Mouse (Mus musculus) lung, postnatal 0 days (tissue): ENCODE data around the gene Vmn2r27. TPM values are rescaled to one million over a fixed set of nuclear protein-coding genes. Genes with fewer than 3 reads are reported as not detected.

Source experiments
- ATAC-seq: fragments of 200-750 bp; cut with Nextera tagmentation; 2 replicates; pipeline ENCODE4 v1.8.0; 2017; ENCODE audit warnings: moderate library complexity
- DNase-seq: peaks from one replicate; pipeline ENCODE4 v3.0.0-alpha.2; 2016; ENCODE audit warnings: low spot score
- H3K27ac ChIP-seq: fragments of 300-500 bp; sonication (generic); 2 replicates; pipeline ENCODE4 v1.5.1; 2014; ENCODE audit warnings: antibody characterized with exemption, mild to moderate bottlenecking, low read length, mixed read lengths
- H3K27me3 ChIP-seq: fragments of 300-500 bp; sonication (generic); replicated peaks from 2 replicates; pipeline ENCODE4 v1.6.1; 2014; ENCODE audit warnings: low read length, mixed read lengths; ENCODE audit not compliant: insufficient read depth
- H3K36me3 ChIP-seq: fragments of 300-500 bp; sonication (generic); 2 replicates; pipeline ENCODE4 v1.6.1; 2014; ENCODE audit warnings: low read length, mixed read lengths; ENCODE audit not compliant: insufficient read depth
- H3K4me1 ChIP-seq: fragments of 300-500 bp; sonication (generic); 2 replicates; pipeline ENCODE4 v1.6.1; 2014; ENCODE audit warnings: antibody characterized with exemption, low read depth, low read length, mixed read lengths; ENCODE audit not compliant: insufficient read depth
- H3K4me2 ChIP-seq: fragments of 300-500 bp; sonication (generic); replicated peaks from 2 replicates; pipeline ENCODE4 v1.6.1; 2014; ENCODE audit warnings: low read depth, mild to moderate bottlenecking, low read length, moderate library complexity, mixed read lengths
- H3K4me3 ChIP-seq: fragments of 300-500 bp; sonication (generic); 2 replicates; pipeline ENCODE4 v1.5.1; 2014; ENCODE audit warnings: low read depth, low read length
- H3K9ac ChIP-seq: fragments of 300-500 bp; sonication (generic); replicated peaks from 2 replicates; pipeline ENCODE4 v1.6.1; 2014; ENCODE audit warnings: low read depth, mild to moderate bottlenecking
- H3K9me3 ChIP-seq: fragments of 300-500 bp; sonication (generic); 2 replicates; pipeline ENCODE4 v1.6.1; 2016; ENCODE audit warnings: low read length, mixed read lengths
- CTCF ChIP-seq: IDR thresholded peaks from 2 replicates; pipeline ENCODE4 v1.5.1; 2016; ENCODE audit warnings: antibody characterized with exemption, mild to moderate bottlenecking
- EP300 ChIP-seq: IDR thresholded peaks from 2 replicates; pipeline ENCODE4 v1.6.1; 2016; ENCODE audit warnings: antibody characterized with exemption, mild to moderate bottlenecking, control low read depth
- WGBS: fragments of 180-500 bp; shearing (Covaris S2); extraction: QIAGEN DNeasy Blood & Tissue Kit; methylation state at CpG from one replicate; pipeline ENCODE4 v1.1.7; 2014; 5-methylcytosine and 5-hydroxymethylcytosine counted together
- polyA plus RNA-seq: library from polyadenylated mRNA; unstranded; fragments of >200 nt; fragmentation: Nextera tagmentation; extraction: Ambion mirVana; gene quantifications from 2 replicates; pipeline ENCODE4 v1.2.1, GENCODE M21; 2015

Vmn2r27 gene
- not detected in 2 replicates for polyA plus RNA-seq

DNA sequence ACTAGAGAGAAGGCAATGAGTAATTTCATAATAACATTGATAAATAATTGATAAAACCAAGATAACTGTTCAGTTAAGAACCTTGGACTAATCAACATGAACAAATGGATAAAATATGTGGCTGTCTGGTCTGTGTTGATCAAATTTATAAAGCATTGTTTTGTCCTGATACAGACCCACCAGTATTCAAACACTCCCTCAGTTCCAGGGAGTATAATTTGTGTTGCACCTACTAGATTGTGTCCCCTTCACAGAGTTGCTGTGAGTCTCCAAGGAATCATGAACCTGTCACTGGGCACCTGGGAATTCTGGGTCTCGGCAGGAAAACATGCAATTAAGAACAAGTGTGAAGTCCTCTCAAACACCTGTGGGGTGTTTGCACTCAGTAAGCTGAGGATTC is at the start of gene Vmn2r27:
Vmn2r27 (minus strand) TSS at position 101 of the 400 bp plus-strand sequence.
- no peak for ATAC-seq
- Histone ChIP-seq H3K9ac (no peak within 1 kb of the TSS), H3K9me3 (no peaks in the 10 kb centered on the region), H3K4me3 (no peak within 1 kb of the TSS), H3K4me1 (no peaks in the 10 kb centered on the region), H3K27me3 (no peaks in the 10 kb centered on the region), H3K36me3 (no peaks in the 10 kb centered on the region), H3K27ac (no peak within 1 kb of the TSS), H3K4me2 (no peak within 1 kb of the TSS)
- DNase-seq: no peak
- 39% methylated on average over 1 of the region's 1 CpGs for WGBS
- TF ChIP-seq CTCF (no peak), EP300 (no peak)

DNA sequence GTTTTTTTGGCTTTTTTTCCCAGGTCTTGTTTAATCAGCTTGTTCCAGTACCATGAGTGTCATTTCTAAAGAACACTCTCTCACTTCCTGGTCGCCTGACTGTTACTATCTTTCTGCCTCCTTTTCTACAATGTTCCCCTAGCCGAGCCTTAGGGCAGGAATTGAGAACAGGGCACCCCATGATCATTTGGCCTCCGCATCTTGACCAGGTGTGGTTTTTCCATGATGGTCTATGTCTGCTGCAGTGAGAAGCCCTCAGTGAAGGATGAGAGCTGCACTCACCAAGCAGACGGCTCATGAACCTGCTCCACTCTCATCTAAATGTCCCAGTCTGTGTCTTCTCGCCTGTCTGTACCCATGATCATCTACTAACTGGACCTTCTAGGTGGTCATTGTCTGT is 46.6 kb upstream of the Vmn2r27 start:
- no peak for DNase-seq

DNA sequence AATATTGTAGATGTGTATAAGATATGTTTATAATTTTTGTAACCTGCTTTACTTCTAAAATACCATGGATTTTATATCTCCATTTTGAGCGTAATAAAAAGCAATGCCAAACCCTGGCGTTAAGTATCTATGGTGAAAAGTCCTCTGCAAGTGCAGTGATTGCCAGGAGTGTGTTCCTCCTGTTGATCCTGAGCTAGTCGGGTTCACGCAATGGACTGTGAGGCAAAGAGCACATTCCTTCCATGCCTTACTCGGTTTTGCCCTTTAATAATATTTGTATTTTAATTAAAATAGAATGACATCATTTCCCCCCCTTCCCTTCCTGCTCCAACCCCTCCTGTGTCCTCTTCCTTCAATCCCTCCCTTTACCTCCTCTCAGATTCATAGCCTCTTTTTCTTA is 46.0 kb upstream of the Vmn2r27 start:
- TF ChIP-seq EP300 (no peak), CTCF (no peak)
- 56% methylated on average over 5 of the region's 5 CpGs for whole genome bisulfite sequencing
- Histone ChIP-seq H3K4me3 (no peak overlapping the region), H3K4me2 (no peak overlapping the region), H3K27me3 (no peaks in the 10 kb centered on the region), H3K9me3 (no peaks in the 10 kb centered on the region), H3K4me1 (no peaks in the 10 kb centered on the region), H3K9ac (no peak overlapping the region), H3K36me3 (no peaks in the 10 kb centered on the region), H3K27ac (no peak overlapping the region)
- ATAC-seq: no peak
- DNase-seq: no peak

More for the DNA sequence above, 46.6 kb upstream of the Vmn2r27 start:
- H3K4me1 ChIP-seq: no peaks in the 10 kb centered on the region
- no peak overlapping the region for H3K27ac ChIP-seq
- no peak for ATAC-seq
- H3K36me3 ChIP-seq: no peaks in the 10 kb centered on the region
- no peak for TF ChIP-seq EP300
- no peak for TF ChIP-seq CTCF
- H3K4me2 ChIP-seq: no peak overlapping the region
- no peaks in the 10 kb centered on the region for H3K9me3 ChIP-seq
- H3K27me3 ChIP-seq: no peaks in the 10 kb centered on the region
- H3K9ac ChIP-seq: no peak overlapping the region
- WGBS: 67% methylated on average over 5 of the region's 5 CpGs
- H3K4me3 ChIP-seq: no peak overlapping the region

DNA sequence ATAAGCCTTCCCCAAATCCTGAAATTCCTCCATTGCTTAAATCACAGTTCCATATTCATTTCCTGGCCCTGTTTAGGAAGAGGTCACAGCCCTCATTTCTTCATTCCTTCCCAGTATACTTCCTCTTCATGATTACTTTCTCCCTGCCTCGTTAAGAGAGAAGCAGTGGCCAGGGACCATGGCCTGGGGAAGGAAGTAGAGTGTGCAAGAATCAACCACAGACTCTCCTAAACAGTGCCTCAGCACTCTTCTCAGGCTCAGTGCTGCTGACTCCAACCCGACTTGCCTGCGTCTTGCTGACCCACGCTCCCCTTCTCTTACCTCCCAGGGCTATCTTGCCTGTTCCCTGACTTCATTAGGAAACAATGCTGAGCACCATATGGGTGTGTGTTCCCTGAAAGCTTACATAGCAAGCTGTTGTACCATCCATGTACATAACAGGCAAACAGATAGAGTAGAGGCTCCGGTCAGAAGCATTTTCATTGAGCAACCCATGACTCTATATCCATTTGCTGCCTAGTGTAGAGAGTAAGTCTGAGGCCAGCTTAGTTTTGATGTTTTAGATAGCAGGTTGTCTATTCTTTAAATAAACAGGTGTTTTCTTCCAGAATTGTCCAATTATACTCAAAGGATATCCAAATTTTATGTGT is 41.7 kb upstream of the Vmn2r27 start:
- H3K27me3 ChIP-seq: no peaks in the 10 kb centered on the region
- TF ChIP-seq EP300: no peak
- TF ChIP-seq CTCF: no peak
- no peak overlapping the region for H3K4me3 ChIP-seq
- no peaks in the 10 kb centered on the region for H3K36me3 ChIP-seq
- no peak overlapping the region for H3K4me2 ChIP-seq
- H3K4me1 ChIP-seq: no peaks in the 10 kb centered on the region
- H3K9ac ChIP-seq: no peak overlapping the region
- no peaks in the 10 kb centered on the region for H3K9me3 ChIP-seq
- ATAC-seq (peak; percentile 57; the same call in 1 of the 2 replicates), DNase-seq (peak; percentile 59)
- 64% methylated on average over 5 of the region's 5 CpGs for WGBS
- H3K27ac ChIP-seq: no peak overlapping the region

DNA sequence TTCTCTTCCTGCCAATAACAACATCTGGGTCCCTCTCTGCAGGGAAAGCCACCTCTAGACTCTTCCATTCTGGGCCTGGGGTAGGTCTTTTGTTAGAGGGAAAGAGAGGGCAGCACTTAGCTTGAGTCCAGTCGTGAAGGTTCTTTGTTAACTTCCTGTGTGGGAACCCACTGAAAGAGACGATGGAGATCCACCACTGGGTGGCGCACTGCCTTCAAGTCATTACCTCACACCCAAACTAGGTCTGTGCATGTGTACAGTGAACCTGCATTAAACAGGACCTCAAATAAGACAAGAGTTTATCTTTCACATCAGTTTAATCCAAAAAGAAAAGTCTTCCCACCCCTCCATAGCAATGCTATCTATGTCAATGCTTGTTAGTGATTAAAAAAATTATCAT is 31.0 kb upstream of the Vmn2r27 start:
- no peak overlapping the region for H3K9ac ChIP-seq
- H3K4me1 ChIP-seq: no peaks in the 10 kb centered on the region
- no peak overlapping the region for H3K4me2 ChIP-seq
- peak; percentile 38; the same call in 1 of the 2 replicates for ATAC-seq
- no peaks in the 10 kb centered on the region for H3K36me3 ChIP-seq
- 0% methylated on average over 3 of the region's 3 CpGs for WGBS
- no peaks in the 10 kb centered on the region for H3K27me3 ChIP-seq
- H3K9me3 ChIP-seq: no peaks in the 10 kb centered on the region
- TF ChIP-seq CTCF (peak; percentile 76), EP300 (no peak)
- peak; percentile 57 for DNase-seq
- H3K4me3 ChIP-seq: no peak overlapping the region
- H3K27ac ChIP-seq: no peak overlapping the region

DNA sequence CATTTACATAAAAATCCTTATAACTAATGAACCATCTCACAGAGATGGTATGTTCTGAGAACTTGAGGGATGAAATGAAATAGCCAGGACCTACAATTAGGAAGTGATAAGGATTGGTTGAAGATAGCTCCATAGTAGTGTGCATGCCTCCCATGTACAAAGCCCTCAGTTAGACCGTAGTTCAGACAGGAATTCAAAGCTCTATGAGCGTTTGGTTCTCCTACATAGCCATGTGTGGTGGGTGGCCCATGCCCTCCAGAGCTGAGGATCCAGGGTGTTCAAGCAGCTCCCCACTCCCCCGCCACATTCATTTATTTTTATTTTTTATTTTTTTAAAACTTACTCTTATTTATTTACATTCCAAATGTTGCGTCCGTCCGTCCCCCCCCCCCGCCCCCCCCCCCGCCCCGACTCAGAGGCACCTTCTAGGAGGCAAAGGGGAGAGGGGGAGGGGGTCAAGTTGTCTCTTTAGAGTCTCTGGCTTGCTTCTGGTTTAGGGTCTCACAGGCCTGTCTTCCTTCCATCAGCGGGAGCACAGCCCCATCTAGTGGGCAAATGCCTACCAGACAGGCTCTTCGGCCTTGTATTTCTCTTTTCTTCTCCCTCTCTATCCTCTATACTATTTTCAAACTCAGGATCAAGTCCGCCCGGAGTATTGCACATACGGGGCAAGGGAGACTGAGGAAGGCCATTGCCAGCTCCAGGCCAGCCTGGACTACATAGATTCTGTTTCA is 28.7 kb upstream of the Vmn2r27 start:
- peak; percentile 67 for DNase-seq
- no peaks in the 10 kb centered on the region for H3K36me3 ChIP-seq
- 17% methylated on average over 11 of the region's 14 CpGs for WGBS
- H3K9me3 ChIP-seq: no peaks in the 10 kb centered on the region
- peak; percentile 30; the same call in 1 of the 2 replicates for ATAC-seq
- no peak overlapping the region for H3K27ac ChIP-seq
- no peak overlapping the region for H3K4me3 ChIP-seq
- no peak for TF ChIP-seq EP300
- TF ChIP-seq CTCF: peak; percentile 79
- H3K9ac ChIP-seq: no peak overlapping the region
- H3K4me2 ChIP-seq: no peak overlapping the region
- H3K4me1 ChIP-seq: no peaks in the 10 kb centered on the region
- H3K27me3 ChIP-seq: no peaks in the 10 kb centered on the region
